16 mouse cellular contexts compared by ENCODE assay signal in the genomic region with DNA sequence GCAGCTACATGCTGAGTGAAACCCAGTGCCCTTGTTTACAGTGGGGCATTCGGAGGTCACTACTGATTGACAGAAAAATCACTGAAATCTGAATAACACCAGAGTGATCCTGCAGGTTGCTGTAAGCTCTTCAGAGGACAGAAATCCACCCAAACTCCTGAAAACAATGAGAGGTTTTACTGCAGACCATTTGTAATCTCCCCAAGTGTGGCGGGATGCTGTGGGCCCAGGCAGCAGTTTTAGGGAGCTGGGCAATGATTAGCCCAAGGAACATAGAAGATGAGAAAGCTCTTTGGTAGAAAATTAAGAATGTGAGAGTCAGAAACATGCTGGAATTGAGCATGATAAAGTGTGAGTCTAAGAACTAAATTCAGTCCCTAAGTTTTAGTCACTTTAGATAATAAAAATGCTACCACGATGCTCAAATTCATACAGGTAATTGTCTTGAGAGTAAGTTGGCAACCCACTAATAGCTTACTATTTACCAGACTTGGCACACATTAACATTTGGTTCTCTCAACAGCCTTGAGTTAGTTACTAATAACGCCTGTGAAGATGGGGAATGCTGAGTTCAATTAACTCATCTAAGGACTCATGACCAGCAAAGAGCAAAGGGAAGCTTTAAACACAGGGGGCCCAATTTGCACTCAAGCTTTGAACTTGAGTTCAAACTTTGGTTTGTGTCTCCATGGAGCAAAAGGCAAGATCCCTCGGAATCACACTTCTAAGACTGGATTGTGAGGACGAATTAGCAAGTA.
"Had no signal": no experiment of that assay in that cellular context is flagged by ENCODE, and none has a peak within 500 bp of the region (broad histone marks: within the 10 kb centered on the region; RNA-seq: fewer than 3 reads in every experiment).

No protein-coding gene starts in this region.

- H3K36me3 ChIP-seq: liver, embryonic 13.5 days; stomach, embryonic 15.5 days had no signal

- H3K9me3 ChIP-seq: liver, embryonic 13.5 days; stomach, embryonic 15.5 days had no signal

- H3K4me1 ChIP-seq: liver, embryonic 13.5 days; stomach, embryonic 15.5 days had no signal

- H3K4me3 ChIP-seq: layer of hippocampus, adult 2 months; liver, embryonic 13.5 days; stomach, embryonic 15.5 days had no signal

- H3K27ac ChIP-seq: hindbrain, postnatal 0 days; layer of hippocampus, adult 2 months; liver, embryonic 13.5 days; stomach, embryonic 15.5 days had no signal

- H3K27me3 ChIP-seq: liver, embryonic 13.5 days; stomach, embryonic 15.5 days had no signal

- DNase-seq: layer of hippocampus, adult 9-11 months; liver, embryonic 13.5 days; lung, adult 2 months; lung, postnatal 14 days; lung, postnatal 4 days; midbrain, embryonic 14.5 days; right cerebral cortex, adult 18-20 months; right cerebral cortex, postnatal 14 days; right cerebral cortex, postnatal 4 days; thymus, postnatal 25 days had no signal

- ATAC-seq: hindbrain, postnatal 0 days; inflammation-experienced regulatory T-cells, adult 6 months; intestine, embryonic 16.5 days had no signal

- H3K9ac ChIP-seq: liver, embryonic 13.5 days; stomach, embryonic 15.5 days had no signal

- H3K4me2 ChIP-seq: liver, embryonic 13.5 days; midbrain, embryonic 11.5 days; stomach, embryonic 15.5 days had no signal
